Mouse (Mus musculus) thymus, adult 2 months (tissue): ENCODE data around the gene Slc25a4.

ENCODE experiments used
- CTCF ChIP-seq: fragments of 200-500 bp; IDR thresholded peaks from 2 replicates; pipeline ENCODE4 v1.5.1; 2012; ENCODE audit warnings: mild to moderate bottlenecking, control low read depth, low read length, moderate library complexity, borderline replicate concordance; ENCODE audit not compliant: control insufficient read depth, poor library complexity, insufficient read depth; ENCODE audit errors: extremely low read depth
- POLR2A ChIP-seq: fragments of 200-500 bp; IDR thresholded peaks from 2 replicates; pipeline ENCODE4 v1.6.1; 2012; ENCODE audit warnings: mild to moderate bottlenecking, low read length, control low read depth, moderate library complexity; ENCODE audit not compliant: control insufficient read depth, poor library complexity, insufficient read depth; ENCODE audit errors: extremely low read depth

DNA sequence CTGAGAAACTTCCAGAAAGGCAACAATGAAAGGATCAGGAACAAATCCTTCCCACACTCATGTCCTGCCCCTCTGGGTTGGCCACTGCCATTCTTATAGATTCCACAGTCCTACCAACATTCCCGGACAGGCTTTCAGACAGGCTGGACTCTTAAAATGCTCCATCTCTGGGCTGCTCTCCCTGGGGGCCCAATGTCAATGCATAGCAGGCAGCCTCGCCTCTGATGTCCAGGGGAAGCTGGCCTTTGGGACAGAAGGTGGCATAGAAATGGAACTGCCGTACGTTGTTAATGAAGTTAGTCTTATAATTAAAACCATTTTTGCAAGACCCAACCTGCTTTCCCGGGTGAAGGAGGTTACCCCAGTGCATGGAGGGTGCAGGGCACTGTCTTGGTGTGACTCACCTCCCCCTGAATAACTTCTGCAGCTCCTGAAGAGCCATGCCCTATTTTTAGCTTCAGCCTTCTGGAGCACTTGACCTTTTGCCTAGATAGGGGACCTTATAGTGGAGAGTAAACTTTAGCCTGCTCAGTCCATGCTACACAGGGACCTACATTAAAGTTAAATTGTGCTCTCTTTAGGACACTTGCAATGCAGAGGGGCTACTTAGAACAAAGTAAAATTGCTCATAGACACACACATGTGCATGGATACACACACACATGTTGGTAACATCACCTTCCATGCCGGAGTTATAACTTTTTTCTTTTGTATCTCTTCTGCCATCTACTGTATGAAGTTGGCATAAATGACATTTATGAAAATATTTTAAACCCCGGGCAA is 25.5 kb upstream of the Slc25a4 start:
- TF ChIP-seq POLR2A, result no peak
- no peak for TF ChIP-seq CTCF
